Mouse (Mus musculus): ENCODE measurements around the gene R3hdm4. TPM values are rescaled to one million over a fixed set of nuclear protein-coding genes. Genes with fewer than 3 reads are reported as not detected.

The R3hdm4 gene
- total and polyA plus RNA-seq, 3 experiments, result 29.1 to 105 TPM; not detected in 1

DNA sequence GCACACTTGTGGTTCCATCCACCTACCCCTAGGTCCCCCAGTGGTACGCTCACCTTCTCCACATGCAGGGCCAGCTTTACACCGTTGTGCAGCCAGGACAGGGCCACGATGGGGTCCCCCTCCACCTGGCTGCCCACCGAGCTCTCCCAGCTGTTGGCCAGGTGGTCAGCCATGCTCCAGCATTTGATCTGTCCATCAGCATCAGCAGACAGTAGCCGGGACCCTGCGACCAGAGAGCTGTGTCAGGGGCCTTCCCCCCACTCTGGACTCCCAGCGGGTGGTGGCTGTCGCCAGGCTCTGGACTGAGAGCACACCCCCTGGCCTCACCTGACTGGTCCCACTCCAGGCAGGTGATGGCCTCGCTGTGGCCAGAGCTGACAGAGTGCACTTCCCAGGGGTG is 14.3 kb downstream of the R3hdm4 start:
- Histone ChIP-seq H3K27me3 (ENCODE audit: control insufficient read depth in 1 of 2, insufficient read depth in 2 of 2, low read length in 2 of 2) (no peaks in the 10 kb centered on the region), H3K9me3 (replicated peaks; ENCODE audit: insufficient read depth, low read length) (no peaks in the 10 kb centered on the region), H3K4me3 (ENCODE audit: control insufficient read depth in 1 of 2, insufficient read depth in 1 of 2, low read depth in 2 of 2, low read length in 2 of 2) (no peak overlapping the region), H3K79me2 (ENCODE audit: control insufficient read depth, insufficient read depth, low read length, poor library complexity) (no peaks in the 10 kb centered on the region; the same call in 1 of the 2 replicates), H3K27ac (ENCODE audit: control insufficient read depth, low read depth, low read length) (no peak overlapping the region), H3K9ac (ENCODE audit: control insufficient read depth, low read depth, low read length, poor library complexity, severe bottlenecking) (no peak overlapping the region), H3K36me3 (ENCODE audit: control insufficient read depth in 1 of 2, insufficient read depth in 2 of 2, low read length in 2 of 2) (no peaks in the 10 kb centered on the region; a peak in 1 of 4 replicates), H3K4me1 (ENCODE audit: control insufficient read depth in 1 of 2, insufficient read depth in 2 of 2, low read length in 2 of 2) (peaks cover 0 to 5% of the 10 kb centered on the region in 2 experiments; a peak in 2 of 4 replicates)
- TF ChIP-seq MXI1 (IDR thresholded peaks at IDR 0.05; ENCODE audit: low read depth, low read length) (no peak), BHLHE40 (IDR thresholded peaks at IDR 0.05; ENCODE audit: borderline replicate concordance, low read depth, low read length) (no peak), NRF1 (IDR thresholded peaks at IDR 0.05; ENCODE audit: insufficient read depth, low read depth, low read length, poor library complexity, severe bottlenecking) (no peak), USF1 (IDR thresholded peaks at IDR 0.05; ENCODE audit: low read depth, low read length) (no peak), POLR2AphosphoS2 (IDR thresholded peaks at IDR 0.05; ENCODE audit: low read length) (no peak), ELF1 (IDR thresholded peaks at IDR 0.05; ENCODE audit: low read depth, low read length) (no peak), JUND (IDR thresholded peaks at IDR 0.05; ENCODE audit: low read depth, low read length) (no peak), MAZ (IDR thresholded peaks at IDR 0.05; ENCODE audit: low read depth, low read length) (no peak), TAL1 (IDR thresholded peaks at IDR 0.05; ENCODE audit: low read length) (no peak), CTCF (IDR thresholded peaks at IDR 0.05 in 2 of 3, conservative IDR thresholded peaks at IDR 0.05 in 1 of 3; ENCODE audit: control insufficient read depth in 1 of 3, insufficient read depth in 1 of 3, low read depth in 2 of 3, low read length in 3 of 3, poor library complexity in 1 of 3, severe bottlenecking in 1 of 3) (no peak), ZKSCAN1 (IDR thresholded peaks at IDR 0.05; ENCODE audit: low read depth, low read length) (no peak), EP300 (IDR thresholded peaks at IDR 0.05; ENCODE audit: low read depth in 1 of 2, low read length in 2 of 2) (no peak), E2F4 (IDR thresholded peaks at IDR 0.05; ENCODE audit: borderline replicate concordance, low read depth, low read length) (no peak), ZNF384 (IDR thresholded peaks at IDR 0.05; ENCODE audit: low read depth, low read length) (no peak), CHD1 (IDR thresholded peaks at IDR 0.05; ENCODE audit: low read depth, low read length) (no peak), GABPA (IDR thresholded peaks at IDR 0.05; ENCODE audit: low read depth, low read length) (no peak), MEF2A (IDR thresholded peaks at IDR 0.05; ENCODE audit: extremely low read depth, insufficient replicate concordance, low read depth, low read length, poor library complexity, severe bottlenecking) (no peak)
- no peak for DNase-seq (ENCODE audit: low read depth, low spot score)

DNA sequence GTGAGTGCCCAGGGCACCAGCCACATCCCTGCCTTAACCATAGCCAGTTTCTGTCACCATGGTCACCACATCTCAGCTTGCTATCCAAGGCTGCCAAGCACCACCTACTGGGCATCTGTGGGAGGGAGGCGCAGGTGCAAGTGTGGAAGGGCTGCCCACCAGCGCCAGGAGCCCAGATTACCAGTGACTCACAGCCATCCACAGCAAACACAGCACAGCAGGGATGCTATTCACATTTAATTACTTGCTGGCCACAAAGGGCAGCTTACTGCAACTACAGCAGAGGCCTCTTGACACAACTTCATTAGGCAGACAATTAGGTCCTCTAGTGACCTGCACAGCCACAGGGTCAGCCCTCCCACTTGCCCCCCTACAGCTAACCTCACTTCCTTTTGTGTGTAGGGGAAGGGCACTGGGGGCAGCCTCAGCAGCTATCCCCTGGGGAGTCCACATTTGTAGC is 20.0 kb downstream of the R3hdm4 start:
- H3K27me3 ChIP-seq (ENCODE audit: control insufficient read depth in 1 of 2, insufficient read depth in 2 of 2, low read length in 2 of 2), result no peaks in the 10 kb centered on the region
- no peak overlapping the region for H3K27ac ChIP-seq (ENCODE audit: control insufficient read depth, low read depth, low read length)
- no peak overlapping the region for H3K9ac ChIP-seq (ENCODE audit: control insufficient read depth, low read depth, low read length, poor library complexity, severe bottlenecking)
- no peak for DNase-seq (ENCODE audit: low read depth, low spot score)
- H3K79me2 ChIP-seq (ENCODE audit: control insufficient read depth, insufficient read depth, low read length, poor library complexity), result no peaks in the 10 kb centered on the region
- no peaks in the 10 kb centered on the region for H3K9me3 ChIP-seq (replicated peaks; ENCODE audit: insufficient read depth, low read length)
- no peak overlapping the region for H3K4me3 ChIP-seq (ENCODE audit: control insufficient read depth in 1 of 2, insufficient read depth in 1 of 2, low read depth in 2 of 2, low read length in 2 of 2)
- H3K4me1 ChIP-seq (ENCODE audit: control insufficient read depth in 1 of 2, insufficient read depth in 2 of 2, low read length in 2 of 2), result no peaks in the 10 kb centered on the region
- no peaks in the 10 kb centered on the region for H3K36me3 ChIP-seq (ENCODE audit: control insufficient read depth in 1 of 2, insufficient read depth in 2 of 2, low read length in 2 of 2)
- peak in 1 of 3 experiments; percentile 6; a peak in 1 of 6 replicates for TF ChIP-seq CTCF (IDR thresholded peaks at IDR 0.05 in 2 of 3, conservative IDR thresholded peaks at IDR 0.05 in 1 of 3; ENCODE audit: control insufficient read depth in 1 of 3, insufficient read depth in 1 of 3, low read depth in 2 of 3, low read length in 3 of 3, poor library complexity in 1 of 3, severe bottlenecking in 1 of 3)
- no peak for TF ChIP-seq CHD1 (IDR thresholded peaks at IDR 0.05; ENCODE audit: low read depth, low read length)

All from MEL (cell line).